Mouse (Mus musculus) spleen, adult 12 weeks (tissue): ENCODE results near the gene Adgrg2.
A peak's percentile ranks its signal among the peaks of the same experiment; 100 is the strongest.

Experiments used
- DNase-seq: peaks from one replicate; pipeline ENCODE4 v3.0.0; 2022; ENCODE audit warnings: low spot score

Gene Adgrg2

GRCm38 (mm10) chrX:160502048-160503041 is 111.9 kb downstream of the Adgrg2 start, which contains the start of gene Phka2:
Gene Phka2 (plus strand): TSS chrX:160502166.
- DNase-seq = peak; percentile 83

- DNase-seq = no peak
These were observed 118.6 kb downstream of the Adgrg2 start for GRCm38 (mm10) chrX:160509046-160509445.

GRCm38 (mm10) chrX:160510197-160510596 is 119.7 kb downstream of the Adgrg2 start:
- DNase-seq = no peak

- no peak for DNase-seq
These were observed 125.5 kb downstream of the Adgrg2 start for GRCm38 (mm10) chrX:160516027-160516426.

- DNase-seq = no peak
These were observed 152.3 kb downstream of the Adgrg2 start for GRCm38 (mm10) chrX:160542772-160543171.
